Comparison of ENCODE assay signal across 15 mouse cellular contexts in the genomic region with DNA sequence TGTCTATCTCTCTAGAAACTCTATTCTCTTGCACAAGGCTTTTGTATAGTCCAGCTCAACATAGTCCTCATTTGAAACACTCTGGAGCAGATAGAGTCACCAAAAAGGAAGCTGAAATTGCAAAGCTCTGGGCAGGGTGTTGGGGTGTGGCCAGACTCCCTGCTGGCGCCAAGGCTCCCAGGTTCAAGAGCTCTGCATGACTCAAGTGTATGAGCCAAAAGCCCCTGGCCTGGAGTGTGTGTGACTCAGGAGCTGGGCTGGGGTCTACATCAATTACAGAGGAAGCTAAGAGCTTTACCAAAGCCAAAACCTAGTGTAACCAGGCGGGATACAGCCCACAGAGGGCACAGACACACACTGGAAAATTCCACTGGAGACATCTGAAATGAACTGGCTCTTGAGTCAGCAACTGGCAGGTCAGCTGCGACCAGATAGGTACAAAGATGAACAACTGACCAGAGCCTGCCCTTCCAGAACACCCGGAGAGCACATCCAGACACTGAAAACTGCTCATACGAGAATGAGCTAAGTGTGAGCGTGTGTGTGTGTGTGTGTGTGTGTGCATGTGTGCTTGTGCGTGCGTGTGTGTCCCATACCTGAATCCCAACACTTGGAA. TPM values are rescaled to one million over a fixed set of nuclear protein-coding genes. Genes with fewer than 3 reads are reported as not detected.
A peak's percentile ranks its signal among the peaks of the same experiment; 100 is the strongest.
DNase-seq lines count a peak whose midpoint lies in the region; TF ChIP-seq lines count a peak whose summit lies in the region.
"Had no signal": no experiment of that assay in that cellular context is flagged by ENCODE, and none has a peak within 500 bp of the region (broad histone marks: within the 10 kb centered on the region; RNA-seq: fewer than 3 reads in every experiment).

No protein-coding gene starts in this region.

- no peaks in the 10 kb centered on the region for H3K79me2 ChIP-seq in MEL (ENCODE audit: control insufficient read depth, insufficient read depth, low read length, poor library complexity)

- H3K36me3 ChIP-seq in MEL (ENCODE audit: control insufficient read depth in 1 of 2, insufficient read depth in 2 of 2, low read length in 2 of 2) = peaks cover 0 to 14% of the 10 kb centered on the region in 2 experiments; a peak in 2 of 4 replicates

- no peak overlapping the region for H3K9ac ChIP-seq in MEL (ENCODE audit: control insufficient read depth, low read depth, low read length, poor library complexity, severe bottlenecking)

- TF ChIP-seq POLR2A in MEL (IDR thresholded peaks at IDR 0.05; ENCODE audit: control insufficient read depth in 1 of 2, insufficient read depth in 1 of 2, low read depth in 1 of 2, low read length in 2 of 2, poor library complexity in 1 of 2) = no peak
- TF ChIP-seq POLR2A in embryonic fibroblast, embryonic 13.5 days (IDR thresholded peaks at IDR 0.05; ENCODE audit: low read depth, low read length) = no peak

- TF ChIP-seq RAD21 in MEL (IDR thresholded peaks at IDR 0.05; ENCODE audit: low read depth, low read length) = no peak

- DNase-seq in kidney, adult 11 months = peak; percentile 44
- DNase-seq in kidney, postnatal 10 days = no peak
- peak; percentile 71 for DNase-seq in 3134 (ENCODE audit: extremely low read depth, insufficient read length, low spot score)
- peak; percentile 57 for DNase-seq in MEL (ENCODE audit: low read depth, low spot score)
- no peak for DNase-seq in frontal cortex, adult 2 months (ENCODE audit: extremely low spot score in 1 of 2, low spot score in 1 of 2)
- no peak for DNase-seq in spleen, postnatal 10 days (ENCODE audit: low spot score in 2 of 2)
- DNase-seq: gastrocnemius, postnatal 25 days; thymus, postnatal 4 days had no signal

- H3K27ac ChIP-seq in MEL (ENCODE audit: control insufficient read depth, low read depth, low read length) = 0 out of 2 replicates have a peak overlapping the region, but pooled peaks have one; percentile 7
- peak overlapping the region; percentile 91 for H3K27ac ChIP-seq in embryonic fibroblast, embryonic 13.5 days (ENCODE audit: insufficient read depth, low read length)
- H3K27ac ChIP-seq: macrophage had no signal

- TF ChIP-seq EP300 in MEL (IDR thresholded peaks at IDR 0.05; ENCODE audit: low read depth in 1 of 2, low read length in 2 of 2) = no peak

- H3K4me1 ChIP-seq in MEL (ENCODE audit: control insufficient read depth in 1 of 2, insufficient read depth in 2 of 2, low read length in 2 of 2) = peaks cover 0 to 20% of the 10 kb centered on the region in 2 experiments; a peak in 2 of 4 replicates
- H3K4me1 ChIP-seq in embryonic fibroblast, embryonic 13.5 days (ENCODE audit: control insufficient read depth, insufficient read depth, low read length) = peaks cover 4% of the 10 kb centered on the region; the same call in 1 of the 2 replicates

- TF ChIP-seq CTCF in MEL (IDR thresholded peaks at IDR 0.05 in 2 of 3, conservative IDR thresholded peaks at IDR 0.05 in 1 of 3; ENCODE audit: control insufficient read depth in 1 of 3, insufficient read depth in 1 of 3, low read depth in 2 of 3, low read length in 3 of 3, poor library complexity in 1 of 3, severe bottlenecking in 1 of 3) = no peak
- no peak for TF ChIP-seq CTCF in embryonic fibroblast, embryonic 13.5 days (IDR thresholded peaks at IDR 0.05; ENCODE audit: borderline replicate concordance, insufficient read depth, low read length)

- no peak overlapping the region for H3K4me3 ChIP-seq in MEL (ENCODE audit: control insufficient read depth in 1 of 2, insufficient read depth in 1 of 2, low read depth in 2 of 2, low read length in 2 of 2)
- no peak overlapping the region for H3K4me3 ChIP-seq in embryonic fibroblast, embryonic 13.5 days (ENCODE audit: insufficient read depth, low read length)
- H3K4me3 ChIP-seq: erythroblast, embryonic 14.5 days had no signal

- H3K27me3 ChIP-seq in MEL (ENCODE audit: control insufficient read depth in 1 of 2, insufficient read depth in 2 of 2, low read length in 2 of 2) = no peaks in the 10 kb centered on the region; a peak in 1 of 4 replicates

- H3K9me3 ChIP-seq in MEL (replicated peaks; ENCODE audit: insufficient read depth, low read length) = no peaks in the 10 kb centered on the region

TF ChIP-seq in MEL, 35 proteins besides CTCF, POLR2A, EP300 and RAD21:
- TF ChIP-seq MEF2A (IDR thresholded peaks at IDR 0.05; ENCODE audit: extremely low read depth, insufficient replicate concordance, low read depth, low read length, poor library complexity, severe bottlenecking) (no peak), KAT2A (conservative IDR thresholded peaks at IDR 0.05; ENCODE audit: low read depth, low read length) (no peak), MXI1 (IDR thresholded peaks at IDR 0.05; ENCODE audit: low read depth, low read length) (no peak), UBTF (IDR thresholded peaks at IDR 0.05; ENCODE audit: borderline replicate concordance, insufficient read depth, low read depth, low read length) (no peak), SMC3 (IDR thresholded peaks at IDR 0.05; ENCODE audit: low read depth, low read length) (no peak), ETS1 (IDR thresholded peaks at IDR 0.05; ENCODE audit: low read depth, low read length) (no peak), ZKSCAN1 (IDR thresholded peaks at IDR 0.05; ENCODE audit: low read depth, low read length) (no peak), NRF1 (IDR thresholded peaks at IDR 0.05; ENCODE audit: insufficient read depth, low read depth, low read length, poor library complexity, severe bottlenecking) (no peak), BHLHE40 (IDR thresholded peaks at IDR 0.05; ENCODE audit: borderline replicate concordance, low read depth, low read length) (no peak), POLR2AphosphoS2 (IDR thresholded peaks at IDR 0.05; ENCODE audit: low read length) (no peak), ZC3H11A (IDR thresholded peaks at IDR 0.05; ENCODE audit: low read depth, low read length) (no peak)

RNA-seq across cellular contexts. Expression of a gene that starts 5.2 kb away (rescaled TPM):
- not detected in 2 replicates for total RNA-seq in MEL (2012; rRNA removed)
- polyA plus RNA-seq in MEL (2012; ENCODE audit: insufficient read depth in 1 of 2, insufficient read length in 2 of 2, low read depth in 1 of 2, low replicate concordance in 2 of 2, missing spikeins in 1 of 2) = not detected
- polyA plus RNA-seq in embryonic fibroblast, embryonic 13.5 days (2011; ENCODE audit: insufficient read length, low read depth, missing spikeins) = 11.4 and 25.4 TPM in 2 replicates
- polyA plus RNA-seq in frontal cortex, adult 2 months (2012; rRNA removed) = not detected in 2 replicates
- total RNA-seq: gastrocnemius, postnatal 25 days; layer of hippocampus, postnatal 25 days had no signal
- polyA plus RNA-seq: erythroblast, embryonic 14.5 days; heart, postnatal 0 days; intestine, embryonic 14.5 days; limb, embryonic 14.5 days; macrophage had no signal

RNA-seq across cellular contexts. Expression of a gene that starts 35.7 kb away (rescaled TPM):
- total RNA-seq in MEL (2012; rRNA removed) = 0.04 TPM in 1 of 2 replicates, not detected in the other
- polyA plus RNA-seq in MEL (2012; ENCODE audit: insufficient read depth in 1 of 2, insufficient read length in 2 of 2, low read depth in 1 of 2, low replicate concordance in 2 of 2, missing spikeins in 1 of 2) = under 1 TPM in 1 of 2 experiments, not detected in 1; 0.08 TPM
- polyA plus RNA-seq in embryonic fibroblast, embryonic 13.5 days (2011; ENCODE audit: insufficient read length, low read depth, missing spikeins) = not detected in 2 replicates
- polyA plus RNA-seq in frontal cortex, adult 2 months (2012; rRNA removed) = 1.8 and 2.0 TPM in 2 replicates
- total RNA-seq: gastrocnemius, postnatal 25 days had no signal
- polyA plus RNA-seq: erythroblast, embryonic 14.5 days; heart, postnatal 0 days; macrophage had no signal

RNA-seq across cellular contexts. Expression of a gene that starts 57.6 kb away (rescaled TPM):
- 2.2 TPM in 2 replicates for total RNA-seq in MEL (2012; rRNA removed)
- 1 to 10 TPM in 1 of 2 experiments, not detected in 1; 6.7 TPM for polyA plus RNA-seq in MEL (2012; ENCODE audit: insufficient read depth in 1 of 2, insufficient read length in 2 of 2, low read depth in 1 of 2, low replicate concordance in 2 of 2, missing spikeins in 1 of 2)
- polyA plus RNA-seq in embryonic fibroblast, embryonic 13.5 days (2011; ENCODE audit: insufficient read length, low read depth, missing spikeins) = 20.4 and 25.8 TPM in 2 replicates
- 39.1 and 41.2 TPM in 2 replicates for polyA plus RNA-seq in frontal cortex, adult 2 months (2012; rRNA removed)

Comparison
In these comparisons a context has a peak if more than half of its experiments do, and no peak if none do; other contexts are left out.
1. DNase-seq: peak in kidney, adult 11 months (single experiment), 3134 (single experiment) and MEL (single experiment); none in kidney, postnatal 10 days (single experiment), frontal cortex, adult 2 months (0 of 2) and spleen, postnatal 10 days (0 of 2).
2. RNA of a gene that starts 5.2 kb away (polyA plus RNA-seq): 11.4 to 25.4 TPM in embryonic fibroblast, embryonic 13.5 days; not detected in MEL and not detected in frontal cortex, adult 2 months; every median in the first group is over 10 times any median in the second.